Mouse (Mus musculus) cerebellum, adult 2 months (tissue): Measurements from ENCODE around the gene Mthfr.

Experiments
- CTCF ChIP-seq: fragments of 200-500 bp; IDR thresholded peaks from 2 replicates; pipeline ENCODE4 v1.5.1; 2011; ENCODE audit warnings: low read depth, mild to moderate bottlenecking, control low read depth, low read length, moderate library complexity, borderline replicate concordance; ENCODE audit not compliant: insufficient read depth
- POLR2A ChIP-seq: fragments of 200-500 bp; IDR thresholded peaks from 2 replicates; pipeline ENCODE4 v1.6.1; 2011; ENCODE audit warnings: low read length, control low read depth, borderline replicate concordance; ENCODE audit not compliant: insufficient read depth

GRCm38 (mm10) chr4:148083176-148083899 is 44.5 kb downstream of the Mthfr start:
- TF ChIP-seq POLR2A (no peak), CTCF (no peak)
